Mouse (Mus musculus) lung, postnatal 10 days (tissue): ENCODE results near the gene Zgpat.

ENCODE experiments used
- DNase-seq: peaks from one replicate; pipeline ENCODE4 v3.0.0; 2021

Zgpat gene

DNA sequence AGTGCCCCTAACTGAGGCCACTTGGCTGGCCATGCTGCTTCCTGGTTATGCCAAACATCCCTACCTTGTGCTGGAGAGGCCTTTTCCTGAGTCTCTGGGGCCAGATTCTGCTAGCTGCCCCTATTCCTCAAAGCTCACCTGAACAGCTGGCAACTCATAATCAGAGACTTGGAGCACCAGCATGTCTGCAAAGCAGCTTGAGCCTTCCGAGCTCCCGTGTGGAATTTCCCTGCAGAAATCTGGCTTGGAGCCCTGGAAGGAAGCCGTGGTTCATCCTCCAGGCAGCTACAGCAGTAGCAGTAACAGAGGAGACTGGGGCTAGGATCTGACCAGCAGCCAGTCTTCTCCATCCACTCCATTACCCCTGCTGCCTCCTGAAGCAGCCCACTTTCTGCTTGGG, 21.2 kb downstream of the Zgpat start:
- DNase-seq: peak; percentile 37

DNA sequence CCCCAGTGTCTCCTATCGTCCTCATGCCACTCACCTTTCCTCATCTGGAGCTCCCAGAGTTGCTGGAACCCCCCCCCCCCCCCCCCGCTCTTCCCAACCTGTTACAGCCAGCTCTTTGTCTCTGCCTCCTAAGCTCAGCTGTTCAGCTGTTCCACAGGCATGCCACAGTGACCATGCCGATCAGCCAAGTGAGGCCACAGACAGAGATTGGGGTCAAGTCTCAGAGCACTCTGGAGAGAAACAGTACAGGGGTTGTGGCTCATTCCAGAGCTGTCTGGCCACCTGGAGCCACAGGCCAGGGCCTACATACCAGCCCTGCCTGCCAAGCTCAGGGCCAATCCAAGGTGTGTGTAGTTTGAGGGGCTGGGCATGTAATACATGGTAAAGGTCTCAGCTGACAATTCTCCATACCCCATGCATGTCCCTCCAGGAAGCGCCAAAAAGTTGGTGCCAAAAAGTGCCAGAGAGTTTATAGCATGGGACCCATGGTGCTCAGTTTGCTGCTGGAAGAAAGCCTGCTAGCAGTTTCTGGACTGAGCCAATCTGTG, 22.0 kb downstream of the Zgpat start:
- DNase-seq: no peak

DNA sequence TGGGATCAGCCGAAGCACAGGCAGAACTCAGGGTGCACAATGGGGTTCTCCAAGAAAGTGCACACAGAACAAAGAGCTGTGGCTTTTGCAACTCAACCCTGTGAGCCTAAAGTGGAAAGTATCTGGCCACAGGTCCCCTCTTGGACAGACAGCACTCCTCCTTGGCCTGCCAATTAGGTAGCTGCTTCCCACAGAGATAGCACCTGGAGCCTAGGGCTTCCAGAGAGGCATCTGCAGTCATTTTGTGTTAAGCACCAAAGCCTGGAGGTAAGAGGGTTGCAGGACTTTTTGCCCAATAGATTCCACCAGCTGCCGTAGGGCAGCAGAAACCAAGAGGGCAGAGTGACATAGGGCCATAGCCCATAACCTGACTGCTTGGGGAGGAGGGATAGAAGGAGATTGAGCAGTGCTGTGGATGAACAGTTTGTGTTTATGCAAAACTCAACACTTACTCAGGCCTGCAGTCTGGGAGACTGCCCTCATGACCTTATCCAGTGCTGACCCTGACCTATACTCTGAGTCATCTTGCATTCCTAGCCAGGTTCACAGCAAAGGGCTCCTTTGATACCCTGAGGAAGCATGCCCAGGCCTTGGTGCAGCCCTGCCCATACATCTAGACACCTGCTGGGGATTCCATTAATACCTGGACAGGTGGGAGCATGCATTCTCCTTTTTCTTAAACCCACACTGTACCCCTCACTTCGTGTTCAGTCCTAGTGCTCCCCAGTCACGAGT, 25.6 kb downstream of the Zgpat start:
- DNase-seq: no peak

- DNase-seq: no peak
These were observed 26.3 kb downstream of the Zgpat start for GRCm38 (mm10) chr2:181391022-181391421.

DNA sequence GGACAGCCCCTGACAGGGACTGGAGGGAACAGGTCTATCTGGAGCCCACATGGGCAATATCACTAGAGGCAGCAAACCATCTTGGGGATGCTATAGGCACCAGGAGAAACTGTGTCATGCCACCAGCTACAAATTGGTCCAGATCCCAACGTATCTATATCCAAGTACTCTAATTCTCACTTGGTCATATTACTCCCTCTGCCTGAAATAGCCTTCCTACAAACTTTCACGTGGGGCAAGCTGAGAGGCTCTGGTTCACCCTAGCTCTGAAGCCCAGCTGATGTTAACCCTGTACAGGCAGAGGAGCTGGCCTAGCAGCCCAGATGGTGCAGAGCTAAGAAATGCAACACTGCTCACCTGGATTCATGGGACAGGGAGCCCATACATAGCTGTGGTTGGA, 26.8 kb downstream of the Zgpat start:
- DNase-seq: no peak

DNA sequence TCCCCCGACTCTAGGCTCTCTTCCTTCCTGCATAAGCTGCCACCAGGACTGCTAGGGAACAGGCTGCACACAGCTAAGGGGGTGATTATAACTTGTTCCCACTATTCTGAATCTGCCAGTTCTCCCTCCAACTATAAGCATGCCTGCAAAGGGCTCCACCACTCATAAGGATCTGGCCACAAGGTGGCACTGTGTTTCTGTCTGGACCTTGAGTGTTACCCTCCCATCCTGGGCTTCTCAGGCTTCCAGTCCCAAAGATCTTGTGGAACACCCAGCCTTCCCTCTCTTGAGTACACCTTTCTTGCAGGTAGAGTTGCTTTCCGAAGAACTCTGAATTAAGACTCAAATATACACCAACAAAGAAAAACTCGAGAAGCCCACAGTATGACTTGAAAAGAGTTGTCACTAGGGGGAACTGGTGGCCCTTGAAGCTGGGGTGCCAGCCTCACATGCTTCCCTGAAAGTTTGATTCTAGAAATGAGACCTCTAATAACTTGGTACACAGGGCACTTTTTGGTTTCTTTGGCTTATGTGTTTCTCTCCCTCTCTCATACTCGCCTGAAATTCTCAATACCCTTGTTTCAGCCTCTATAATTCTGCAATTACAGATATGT, 28.0 kb downstream of the Zgpat start:
- DNase-seq: peak; percentile 91

GRCm38 (mm10) chr2:181394086-181394485, 29.4 kb downstream of the Zgpat start:
- no peak for DNase-seq

- DNase-seq: peak; percentile 38
These were observed 32.6 kb downstream of the Zgpat start for GRCm38 (mm10) chr2:181397207-181397761.

DNA sequence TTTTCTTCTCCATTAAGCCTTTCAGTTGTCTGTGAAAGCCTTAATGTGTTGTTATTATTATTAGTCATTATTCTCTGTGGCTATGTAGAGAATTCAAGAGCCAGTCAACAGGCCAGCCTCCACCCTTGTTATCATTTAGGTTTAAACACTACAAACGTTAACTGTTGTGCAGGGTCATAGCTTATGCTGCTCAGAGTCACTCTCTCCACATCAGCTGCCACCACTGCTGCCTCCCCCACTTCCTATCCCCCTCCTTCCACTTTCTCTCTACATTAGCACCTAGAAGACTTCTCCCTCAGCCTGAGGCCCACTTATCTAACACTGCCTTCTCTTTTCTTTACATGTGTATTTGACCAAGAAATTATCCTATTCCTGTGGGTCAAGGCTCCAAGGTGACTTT, 36.8 kb downstream of the Zgpat start:
- DNase-seq: no peak

GRCm38 (mm10) chr2:181403722-181404121, 39.0 kb downstream of the Zgpat start:
- no peak for DNase-seq

DNA sequence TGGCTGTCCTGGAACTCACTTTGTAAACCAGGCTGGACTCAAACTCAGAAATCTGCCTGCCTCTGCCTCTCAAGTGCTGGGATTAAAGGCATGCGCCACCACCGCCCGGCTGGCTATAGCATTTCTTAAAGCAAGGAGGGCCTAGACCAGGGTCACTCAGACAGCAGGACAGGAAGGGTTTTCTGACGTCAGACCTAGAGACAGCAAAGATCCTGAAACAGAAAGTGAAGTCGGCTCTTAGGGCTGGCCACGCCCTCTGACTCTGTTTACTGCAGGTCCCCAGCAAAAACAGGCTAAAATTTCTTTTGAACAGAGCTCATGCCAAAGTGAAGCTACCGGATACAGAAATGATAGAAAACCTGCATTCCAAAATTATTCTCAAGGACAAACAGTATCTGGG, 44.9 kb downstream of the Zgpat start:
- no peak for DNase-seq

GRCm38 (mm10) chr2:181410760-181411473, 46.2 kb downstream of the Zgpat start:
- peak; percentile 82 for DNase-seq

- DNase-seq: no peak
These were observed 48.4 kb downstream of the Zgpat start for GRCm38 (mm10) chr2:181413141-181413540.

GRCm38 (mm10) chr2:181415945-181416344, 51.2 kb downstream of the Zgpat start:
- DNase-seq: peak; percentile 32

DNA sequence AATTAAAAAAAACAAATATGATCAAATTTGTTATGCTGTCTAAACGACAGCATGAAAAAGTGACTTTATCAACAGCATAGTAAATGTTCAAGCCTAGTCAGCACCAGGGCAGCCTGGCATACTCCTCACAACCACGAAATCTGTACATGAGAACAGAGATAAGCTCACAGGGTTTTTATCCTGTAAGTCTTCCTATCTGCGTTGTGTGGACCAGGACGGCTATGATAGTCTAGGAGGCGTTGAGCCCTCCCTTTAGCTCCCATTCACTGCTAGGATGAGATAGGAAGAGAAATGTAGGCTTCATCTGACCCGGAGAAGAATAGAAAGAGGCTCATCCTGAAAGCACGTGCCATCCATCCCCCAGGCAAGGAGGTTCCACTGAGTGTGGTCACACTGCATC, 54.6 kb downstream of the Zgpat start:
- DNase-seq: no peak

- DNase-seq: no peak
These were observed 55.7 kb downstream of the Zgpat start for GRCm38 (mm10) chr2:181420426-181420825.

GRCm38 (mm10) chr2:181420903-181421638, 56.3 kb downstream of the Zgpat start:
- DNase-seq: no peak

DNA sequence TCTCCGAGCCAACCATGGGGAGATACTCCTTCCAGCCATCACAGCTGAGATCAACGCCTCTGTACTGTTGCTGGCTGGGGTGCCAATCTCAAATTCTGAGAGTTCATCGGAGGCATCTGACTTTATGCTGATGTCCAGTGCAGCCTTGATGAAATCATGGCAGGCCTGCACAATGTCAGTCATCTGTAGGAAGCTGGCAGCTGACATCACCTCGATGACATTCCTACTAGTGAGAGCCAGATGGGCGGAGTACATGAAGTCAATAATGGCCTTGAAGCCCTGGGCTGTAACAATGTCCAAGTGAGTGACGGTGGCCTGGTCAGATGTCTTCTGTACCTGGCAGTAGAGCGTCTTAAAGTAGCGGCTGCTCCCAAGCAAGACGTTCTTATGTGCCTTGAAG, 59.1 kb downstream of the Zgpat start:
- no peak for DNase-seq
